Mouse (Mus musculus): ENCODE results near the gene Tmx2. TPM values are rescaled to one million over a fixed set of nuclear protein-coding genes. Genes with fewer than 3 reads are reported as not detected.

Gene Tmx2
- polyA plus RNA-seq, 1 experiment from 2014 or later = 163 TPM

GRCm38 (mm10) chr2:84636231-84636741 is 42.7 kb downstream of the Tmx2 start:
- Histone ChIP-seq H3K9me3 (ENCODE audit: control insufficient read depth, low read length) (no peaks in the 10 kb centered on the region), H3K9ac (ENCODE audit: low read depth, low read length) (peak overlapping the region; percentile 40; the same call in 1 of the 2 replicates), H3K4me1 (ENCODE audit: control insufficient read depth, insufficient read depth, low read length) (peaks cover 70% of the 10 kb centered on the region), H3K27ac (ENCODE audit: low read depth, low read length) (peak overlapping the region; percentile 97), H3K4me3 (ENCODE audit: low read length) (peak overlapping the region; percentile 7; the same call in 1 of the 2 replicates), H3K27me3 (ENCODE audit: control insufficient read depth, insufficient read depth, low read length) (no peaks in the 10 kb centered on the region), H3K4me2 (replicated peaks; ENCODE audit: low read depth, low read length) (peak overlapping the region; percentile 34), H3K36me3 (ENCODE audit: control insufficient read depth, insufficient read depth, low read length) (peaks cover 5% of the 10 kb centered on the region; the same call in 1 of the 2 replicates)
- ATAC-seq (ENCODE audit: low FRiP score, low TSS enrichment) = peak; percentile 26; the same call in 1 of the 2 replicates
- 9% methylated on average over 8 of the region's 8 CpGs for WGBS

- no peaks in the 10 kb centered on the region for H3K27me3 ChIP-seq (ENCODE audit: control insufficient read depth, insufficient read depth, low read length)
- no peaks in the 10 kb centered on the region for H3K9me3 ChIP-seq (ENCODE audit: control insufficient read depth, low read length)
- peak overlapping the region; percentile 97 for H3K27ac ChIP-seq (ENCODE audit: low read depth, low read length)
- H3K4me3 ChIP-seq (ENCODE audit: low read length) = peak overlapping the region; percentile 7; the same call in 1 of the 2 replicates
- peaks cover 70% of the 10 kb centered on the region for H3K4me1 ChIP-seq (ENCODE audit: control insufficient read depth, insufficient read depth, low read length)
- peak overlapping the region; percentile 40; the same call in 1 of the 2 replicates for H3K9ac ChIP-seq (ENCODE audit: low read depth, low read length)
- WGBS = 4% methylated on average over 2 of the region's 2 CpGs
- no peaks in the 10 kb centered on the region for H3K36me3 ChIP-seq (ENCODE audit: control insufficient read depth, insufficient read depth, low read length)
- ATAC-seq (ENCODE audit: low FRiP score, low TSS enrichment) = peak; percentile 91
- H3K4me2 ChIP-seq (replicated peaks; ENCODE audit: low read depth, low read length) = peak overlapping the region; percentile 34
These were observed 43.3 kb downstream of the Tmx2 start for GRCm38 (mm10) chr2:84635611-84636010.

- no peaks in the 10 kb centered on the region for H3K36me3 ChIP-seq (ENCODE audit: control insufficient read depth, insufficient read depth, low read length)
- H3K4me3 ChIP-seq (ENCODE audit: low read length) = peak overlapping the region; percentile 7; the same call in 1 of the 2 replicates
- H3K9ac ChIP-seq (ENCODE audit: low read depth, low read length) = peak overlapping the region; percentile 40; the same call in 1 of the 2 replicates
- no peaks in the 10 kb centered on the region for H3K9me3 ChIP-seq (ENCODE audit: control insufficient read depth, low read length)
- WGBS = 26% methylated on average over 4 of the region's 4 CpGs
- peak overlapping the region; percentile 97 for H3K27ac ChIP-seq (ENCODE audit: low read depth, low read length)
- peaks cover 70% of the 10 kb centered on the region for H3K4me1 ChIP-seq (ENCODE audit: control insufficient read depth, insufficient read depth, low read length)
- ATAC-seq (ENCODE audit: low FRiP score, low TSS enrichment) = no peak
- no peaks in the 10 kb centered on the region for H3K27me3 ChIP-seq (ENCODE audit: control insufficient read depth, insufficient read depth, low read length)
- H3K4me2 ChIP-seq (replicated peaks; ENCODE audit: low read depth, low read length) = peak overlapping the region; percentile 31; the same call in 1 of the 2 replicates
These were observed 43.9 kb downstream of the Tmx2 start for GRCm38 (mm10) chr2:84634934-84635482.

GRCm38 (mm10) chr2:84634006-84634405 is 44.9 kb downstream of the Tmx2 start:
- no peak for ATAC-seq (ENCODE audit: low FRiP score, low TSS enrichment)
- H3K4me2 ChIP-seq (replicated peaks; ENCODE audit: low read depth, low read length) = peak overlapping the region; percentile 21
- H3K27me3 ChIP-seq (ENCODE audit: control insufficient read depth, insufficient read depth, low read length) = no peaks in the 10 kb centered on the region
- H3K9ac ChIP-seq (ENCODE audit: low read depth, low read length) = no peak overlapping the region
- no peaks in the 10 kb centered on the region; the same call in 1 of the 2 replicates for H3K36me3 ChIP-seq (ENCODE audit: control insufficient read depth, insufficient read depth, low read length)
- H3K27ac ChIP-seq (ENCODE audit: low read depth, low read length) = peak overlapping the region; percentile 61
- WGBS = 68% methylated on average over 4 of the region's 4 CpGs
- peaks cover 67% of the 10 kb centered on the region for H3K4me1 ChIP-seq (ENCODE audit: control insufficient read depth, insufficient read depth, low read length)
- H3K9me3 ChIP-seq (ENCODE audit: control insufficient read depth, low read length) = no peaks in the 10 kb centered on the region
- H3K4me3 ChIP-seq (ENCODE audit: low read length) = no peak overlapping the region

GRCm38 (mm10) chr2:84632999-84633398 is 45.9 kb downstream of the Tmx2 start:
- ATAC-seq (ENCODE audit: low FRiP score, low TSS enrichment) = no peak
- H3K4me1 ChIP-seq (ENCODE audit: control insufficient read depth, insufficient read depth, low read length) = peaks cover 57% of the 10 kb centered on the region
- peak overlapping the region; percentile 22; the same call in 1 of the 2 replicates for H3K4me2 ChIP-seq (replicated peaks; ENCODE audit: low read depth, low read length)

GRCm38 (mm10) chr2:84632001-84632400 is 46.9 kb downstream of the Tmx2 start:
- 97% methylated on average over 1 of the region's 1 CpGs for WGBS
- peaks cover 54% of the 10 kb centered on the region for H3K4me1 ChIP-seq (ENCODE audit: control insufficient read depth, insufficient read depth, low read length)

More at GRCm38 (mm10) chr2:84632999-84633398, 45.9 kb downstream of the Tmx2 start:
- H3K27me3 ChIP-seq (ENCODE audit: control insufficient read depth, insufficient read depth, low read length) = no peaks in the 10 kb centered on the region
- WGBS = 2% methylated on average over 3 of the region's 3 CpGs
- H3K27ac ChIP-seq (ENCODE audit: low read depth, low read length) = peak overlapping the region; percentile 82; the same call in 1 of the 2 replicates
- no peak overlapping the region for H3K4me3 ChIP-seq (ENCODE audit: low read length)
- no peaks in the 10 kb centered on the region; the same call in 1 of the 2 replicates for H3K36me3 ChIP-seq (ENCODE audit: control insufficient read depth, insufficient read depth, low read length)
- H3K9ac ChIP-seq (ENCODE audit: low read depth, low read length) = peak overlapping the region; percentile 28; the same call in 1 of the 2 replicates
- no peaks in the 10 kb centered on the region for H3K9me3 ChIP-seq (ENCODE audit: control insufficient read depth, low read length)

GRCm38 (mm10) chr2:84627036-84627435 is 51.9 kb downstream of the Tmx2 start:
- 29% methylated on average over 3 of the region's 3 CpGs for WGBS
- no peak overlapping the region for H3K27ac ChIP-seq (ENCODE audit: low read depth, low read length)

More at GRCm38 (mm10) chr2:84632001-84632400, 46.9 kb downstream of the Tmx2 start:
- ATAC-seq (ENCODE audit: low FRiP score, low TSS enrichment) = no peak
- no peaks in the 10 kb centered on the region; the same call in 1 of the 2 replicates for H3K36me3 ChIP-seq (ENCODE audit: control insufficient read depth, insufficient read depth, low read length)
- no peak overlapping the region for H3K9ac ChIP-seq (ENCODE audit: low read depth, low read length)
- no peak overlapping the region for H3K4me2 ChIP-seq (replicated peaks; ENCODE audit: low read depth, low read length)
- H3K4me3 ChIP-seq (ENCODE audit: low read length) = no peak overlapping the region
- H3K9me3 ChIP-seq (ENCODE audit: control insufficient read depth, low read length) = no peaks in the 10 kb centered on the region
- no peaks in the 10 kb centered on the region for H3K27me3 ChIP-seq (ENCODE audit: control insufficient read depth, insufficient read depth, low read length)
- 0 out of 2 replicates have a peak overlapping the region, but pooled peaks have one; percentile 82 for H3K27ac ChIP-seq (ENCODE audit: low read depth, low read length)

GRCm38 (mm10) chr2:84626366-84626975 is 52.5 kb downstream of the Tmx2 start:
- peaks cover 12% of the 10 kb centered on the region; the same call in 1 of the 2 replicates for H3K36me3 ChIP-seq (ENCODE audit: control insufficient read depth, insufficient read depth, low read length)
- H3K4me3 ChIP-seq (ENCODE audit: low read length) = no peak overlapping the region
- no peak overlapping the region for H3K9ac ChIP-seq (ENCODE audit: low read depth, low read length)
- peaks cover 7% of the 10 kb centered on the region for H3K4me1 ChIP-seq (ENCODE audit: control insufficient read depth, insufficient read depth, low read length)
- H3K4me2 ChIP-seq (replicated peaks; ENCODE audit: low read depth, low read length) = no peak overlapping the region
- ATAC-seq (ENCODE audit: low FRiP score, low TSS enrichment) = peak; percentile 51; the same call in 1 of the 2 replicates
- WGBS = 54% methylated on average over 7 of the region's 7 CpGs
- H3K27me3 ChIP-seq (ENCODE audit: control insufficient read depth, insufficient read depth, low read length) = no peaks in the 10 kb centered on the region
- H3K9me3 ChIP-seq (ENCODE audit: control insufficient read depth, low read length) = no peaks in the 10 kb centered on the region
- no peak overlapping the region for H3K27ac ChIP-seq (ENCODE audit: low read depth, low read length)

More at GRCm38 (mm10) chr2:84627036-84627435, 51.9 kb downstream of the Tmx2 start:
- H3K27me3 ChIP-seq (ENCODE audit: control insufficient read depth, insufficient read depth, low read length) = no peaks in the 10 kb centered on the region
- H3K9ac ChIP-seq (ENCODE audit: low read depth, low read length) = no peak overlapping the region
- H3K9me3 ChIP-seq (ENCODE audit: control insufficient read depth, low read length) = no peaks in the 10 kb centered on the region
- H3K36me3 ChIP-seq (ENCODE audit: control insufficient read depth, insufficient read depth, low read length) = peaks cover 12% of the 10 kb centered on the region; the same call in 1 of the 2 replicates
- no peak overlapping the region for H3K4me3 ChIP-seq (ENCODE audit: low read length)
- ATAC-seq (ENCODE audit: low FRiP score, low TSS enrichment) = peak; percentile 37; the same call in 1 of the 2 replicates
- no peak overlapping the region for H3K4me2 ChIP-seq (replicated peaks; ENCODE audit: low read depth, low read length)
- H3K4me1 ChIP-seq (ENCODE audit: control insufficient read depth, insufficient read depth, low read length) = peaks cover 8% of the 10 kb centered on the region
